8 mouse cellular contexts compared by ENCODE assay signal in the genomic region with DNA sequence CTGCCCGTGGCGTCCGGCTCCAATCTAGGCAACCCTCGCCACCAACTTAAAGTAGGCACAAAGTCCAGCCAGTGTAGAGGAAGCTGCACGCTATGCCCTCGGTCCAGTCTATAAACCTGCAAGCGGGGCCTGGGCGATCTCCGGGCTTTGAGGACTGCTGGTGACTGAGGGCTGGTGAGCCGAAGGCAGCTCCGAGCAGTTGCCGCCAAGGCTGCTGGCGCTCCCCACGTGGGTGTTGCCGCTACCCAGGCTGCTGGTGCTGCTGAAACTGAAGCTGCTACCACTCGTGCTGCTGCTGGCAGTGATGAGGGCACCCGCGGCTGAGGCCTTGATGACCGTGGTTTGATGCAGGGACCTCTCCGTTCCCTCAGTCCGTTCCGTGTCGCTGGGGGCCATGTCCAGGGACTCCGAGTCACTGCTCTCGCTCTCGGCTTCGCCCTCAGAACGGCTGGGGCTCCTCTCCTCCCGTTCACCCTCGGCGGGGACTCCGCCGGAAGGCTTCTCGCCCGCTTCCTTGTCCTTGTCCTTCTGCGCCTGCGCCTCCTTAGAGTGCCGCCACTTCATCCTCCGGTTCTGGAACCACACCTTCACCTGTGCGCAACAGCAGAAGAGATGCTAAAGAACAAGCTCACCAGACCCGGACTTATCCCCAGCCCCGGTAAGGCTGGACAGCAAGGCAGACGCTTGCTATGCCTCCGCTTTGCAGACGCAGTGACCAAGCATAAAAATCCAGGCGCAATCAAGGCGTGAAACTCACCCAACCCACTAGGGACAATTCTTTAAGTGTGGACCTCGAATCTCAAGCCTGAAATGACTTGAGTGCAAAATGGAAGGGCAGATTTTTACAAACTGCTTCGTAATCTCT. TPM values are rescaled to one million over a fixed set of nuclear protein-coding genes. Genes with fewer than 3 reads are reported as not detected.
A peak's percentile ranks its signal among the peaks of the same experiment; 100 is the strongest.
DNase-seq lines count a peak whose midpoint lies in the region; ATAC-seq and TF ChIP-seq lines count a peak whose summit lies in the region.

No protein-coding gene starts in this region.

- H3K27ac ChIP-seq in gastrocnemius, adult 2 months, result peak overlapping the region; percentile 80; the same call in 1 of the 2 replicates
- H3K27ac ChIP-seq in ES-Bruce4 (ENCODE audit: insufficient read depth, low read length), result no peak overlapping the region
- no peak overlapping the region for H3K27ac ChIP-seq in embryonic facial prominence, embryonic 13.5 days

- no peak for TF ChIP-seq EP300 in ES-Bruce4 (IDR thresholded peaks at IDR 0.05; ENCODE audit: insufficient read depth, low read depth, low read length)

- no peak overlapping the region for H3ac ChIP-seq in myocyte (ENCODE audit: control insufficient read depth, insufficient read length)

- TF ChIP-seq POLR2A in ES-Bruce4 (IDR thresholded peaks at IDR 0.05; ENCODE audit: insufficient read depth, low read length) (no peak), myocyte (IDR thresholded peaks at IDR 0.05; ENCODE audit: insufficient read length, low read depth) (peak; percentile 28)

- H3K9me3 ChIP-seq in ES-Bruce4 (replicated peaks; ENCODE audit: control insufficient read depth, insufficient read depth, low read length, poor library complexity, severe bottlenecking), result no peaks in the 10 kb centered on the region
- H3K9me3 ChIP-seq in embryonic facial prominence, embryonic 13.5 days, result no peaks in the 10 kb centered on the region

- H3K4me3 ChIP-seq in gastrocnemius, adult 2 months, result peak overlapping the region; percentile 79
- peak overlapping the region; percentile 54 for H3K4me3 ChIP-seq in ES-Bruce4 (ENCODE audit: low read depth, low read length)
- peak overlapping the region; percentile 45 for H3K4me3 ChIP-seq in embryonic facial prominence, embryonic 13.5 days
- H3K4me3 ChIP-seq in myocyte, result no peak overlapping the region

- WGBS in embryonic facial prominence, embryonic 13.5 days, result 3% methylated on average over 49 of the region's 49 CpGs

- H3K79me2 ChIP-seq in myocyte (ENCODE audit: control insufficient read depth, insufficient read depth), result peaks cover 36% of the 10 kb centered on the region

- intact Hi-C loops in gastrocnemius, adult 2 months (cut with DNase I), result no loop called here

- H3K36me3 ChIP-seq in ES-Bruce4 (ENCODE audit: control insufficient read depth, insufficient read depth, low read length, poor library complexity, severe bottlenecking), result no peaks in the 10 kb centered on the region
- no peaks in the 10 kb centered on the region for H3K36me3 ChIP-seq in embryonic facial prominence, embryonic 13.5 days
- peaks cover 19% of the 10 kb centered on the region for H3K36me3 ChIP-seq in myocyte (ENCODE audit: control insufficient read depth, insufficient read depth)

- peaks cover 53% of the 10 kb centered on the region for H3K27me3 ChIP-seq in ES-Bruce4 (ENCODE audit: control insufficient read depth, insufficient read depth, low read length, poor library complexity, severe bottlenecking)
- H3K27me3 ChIP-seq in embryonic facial prominence, embryonic 13.5 days, result peaks cover 98% of the 10 kb centered on the region
- H3K27me3 ChIP-seq in myocyte (ENCODE audit: control insufficient read depth, insufficient read depth, insufficient read length), result no peaks in the 10 kb centered on the region

- no peak for DNase-seq in gastrocnemius, adult 2 months
- DNase-seq in gastrocnemius, postnatal 10 days, result no peak
- DNase-seq in kidney, postnatal 14 days, result peak; percentile 20
- DNase-seq in ovary, adult 18-20 months (ENCODE audit: low spot score), result no peak
- no peak for DNase-seq in spleen, postnatal 10 days (ENCODE audit: low spot score in 2 of 2)

- peaks cover 3% of the 10 kb centered on the region for H3K4me1 ChIP-seq in ES-Bruce4 (ENCODE audit: control insufficient read depth, insufficient read depth, low read length)
- H3K4me1 ChIP-seq in embryonic facial prominence, embryonic 13.5 days, result peaks cover 38% of the 10 kb centered on the region

- no peak for TF ChIP-seq CTCF in gastrocnemius, adult 2 months (IDR thresholded peaks at IDR 0.05)
- TF ChIP-seq CTCF in ES-Bruce4 (IDR thresholded peaks at IDR 0.05; ENCODE audit: low read depth, low read length), result no peak

- no peak overlapping the region for H3K9ac ChIP-seq in ES-Bruce4 (ENCODE audit: low read depth, poor library complexity, severe bottlenecking)
- H3K9ac ChIP-seq in embryonic facial prominence, embryonic 13.5 days, result peak overlapping the region; percentile 52

- no peak for ATAC-seq in embryonic facial prominence, embryonic 13.5 days (ENCODE audit: insufficient number of reproducible peaks, insufficient read depth, low FRiP score, low TSS enrichment, low read depth)

- H3K4me2 ChIP-seq in embryonic facial prominence, embryonic 13.5 days, result peak overlapping the region; percentile 86
- H3K4me2 ChIP-seq in myocyte (ENCODE audit: low read depth), result no peak overlapping the region

TF ChIP-seq in myocyte, 11 proteins besides CTCF, POLR2A, EP300 and RAD21:
- TF ChIP-seq CEBPB (IDR thresholded peaks at IDR 0.05; ENCODE audit: insufficient read depth, poor library complexity, severe bottlenecking) (no peak), MAX (IDR thresholded peaks at IDR 0.05; ENCODE audit: low read depth) (no peak), SRF (IDR thresholded peaks at IDR 0.05; ENCODE audit: control insufficient read depth, insufficient read length, low read depth) (no peak), TCF12 (IDR thresholded peaks at IDR 0.05; ENCODE audit: insufficient read depth, poor library complexity, severe bottlenecking) (no peak), E2F4 (IDR thresholded peaks at IDR 0.05; ENCODE audit: insufficient read depth) (no peak)

RNA-seq across cellular contexts. Expression of a gene that starts 4.8 kb away (rescaled TPM):
- 10 to 100 TPM in 1 of 2 experiments, 1 to 10 TPM in 1; 6.9 to 10.9 TPM for total RNA-seq in gastrocnemius, adult 2 months (2021)
- 10 to 100 TPM; 26.8 to 27.5 TPM for total RNA-seq in gastrocnemius, postnatal 10 days (2021)
- polyA plus RNA-seq in ES-Bruce4 (2011; ENCODE audit: insufficient read depth, insufficient read length, low read depth, missing spikeins) (0.37 TPM in 1 of 2 replicates, not detected in the other), myocyte (2012; fragmentation: generic; extraction: Trizol) (15.8 TPM)
- 13.3 and 14.9 TPM in 2 replicates for polyA plus RNA-seq in embryonic facial prominence, embryonic 13.5 days (2015; fragmentation: Nextera tagmentation; extraction: Ambion mirVana)

Comparison
In these comparisons a context has a peak if more than half of its experiments do, and no peak if none do; other contexts are left out.
1. RNA of a gene that starts 4.8 kb away (polyA plus RNA-seq): 15.8 TPM in myocyte (single experiment) and 13.3 to 14.9 TPM in embryonic facial prominence, embryonic 13.5 days; 0.37 TPM in ES-Bruce4; every median in the first group is over 10 times any median in the second.